Mouse (Mus musculus) CH12.LX (cell line): ENCODE data around the gene Synpo2l. TPM values are rescaled to one million over a fixed set of nuclear protein-coding genes. Genes with fewer than 3 reads are reported as not detected.
A peak's percentile ranks its signal among the peaks of the same experiment; 100 is the strongest.

Experiments used
- DNase-seq: peaks from one replicate; pipeline ENCODE4 v3.0.0-alpha.2; 2013; ENCODE audit errors: extremely low read depth
- H3K27ac ChIP-seq: 2 replicates; pipeline ENCODE4 v1.5.1; 2012; ENCODE audit warnings: low read depth, mild to moderate bottlenecking, control low read depth, moderate library complexity; ENCODE audit not compliant: insufficient read depth
- H3K27me3 ChIP-seq: replicated peaks from 2 replicates; pipeline ENCODE3; 2012; ENCODE audit warnings: inconsistent platforms
- H3K36me3 ChIP-seq, 2 experiments: replicated peaks in 1 of 2; 2 replicates each; pipeline versions ENCODE3 to v1.6.1; 2012; ENCODE audit warnings: inconsistent platforms in 1 of 2, low read length in 1 of 2, mild to moderate bottlenecking in 1 of 2, mixed read lengths in 1 of 2, moderate library complexity in 1 of 2; ENCODE audit not compliant: control insufficient read depth in 1 of 2, insufficient read depth in 1 of 2
- H3K4me1 ChIP-seq, 2 experiments: 2 replicates each; pipeline ENCODE4 v1.6.1; 2012; ENCODE audit warnings: inconsistent platforms in 1 of 2, moderate library complexity in 1 of 2; ENCODE audit not compliant: insufficient read depth in 2 of 2, control insufficient read depth in 1 of 2
- H3K4me2 ChIP-seq: 2 replicates; pipeline ENCODE4 v1.6.1; 2012; ENCODE audit warnings: low read depth, mild to moderate bottlenecking, control low read depth; ENCODE audit not compliant: poor library complexity, insufficient read depth, severe bottlenecking
- H3K4me3 ChIP-seq, 3 experiments: fragments of 150-350 bp in 1 of 3; sonication (generic) in 1 of 3; replicated peaks in 1 of 3; 2 replicates each; pipeline versions ENCODE3 to v1.5.1; 2011 to 2012; ENCODE audit warnings: low read depth in 2 of 3, low read length in 2 of 3, mild to moderate bottlenecking in 2 of 3, moderate library complexity in 2 of 3, control low read depth in 1 of 3, improper control_type of control experiment in 1 of 3, inconsistent platforms in 1 of 3, mixed read lengths in 1 of 3; ENCODE audit not compliant: poor library complexity in 1 of 3
- H3K79me2 ChIP-seq: replicated peaks from 2 replicates; pipeline ENCODE4 v1.6.1; 2012; ENCODE audit warnings: mild to moderate bottlenecking, moderate library complexity; ENCODE audit not compliant: control insufficient read depth, poor library complexity, insufficient read depth, severe bottlenecking; ENCODE audit errors: extremely low read depth
- H3K9ac ChIP-seq: 2 replicates; pipeline ENCODE4 v1.6.1; 2012; ENCODE audit warnings: low read depth, mild to moderate bottlenecking, control low read depth, moderate library complexity; ENCODE audit not compliant: insufficient read depth
- H3K9me3 ChIP-seq: replicated peaks from 2 replicates; pipeline ENCODE3; 2012; ENCODE audit warnings: low read length, inconsistent platforms, mixed read lengths
- CHD1 ChIP-seq: IDR thresholded peaks from 2 replicates; pipeline ENCODE4 v1.6.1; 2012; ENCODE audit warnings: low read depth, low read length, improper control_type of control experiment, inconsistent platforms
- CHD2 ChIP-seq: IDR thresholded peaks from 2 replicates; pipeline ENCODE4 v1.6.1; 2011; ENCODE audit warnings: low read length, improper control_type of control experiment
- CTCF ChIP-seq, 2 experiments: IDR thresholded peaks in 1 of 2; conservative IDR thresholded peaks in 1 of 2; 2 replicates each; pipeline ENCODE4 v1.5.1; 2011 to 2012; ENCODE audit warnings: low read depth in 2 of 2, low read length in 2 of 2, improper control_type of control experiment in 1 of 2, inconsistent platforms in 1 of 2, mild to moderate bottlenecking in 1 of 2, moderate library complexity in 1 of 2
- ELF1 ChIP-seq: IDR thresholded peaks from 2 replicates; pipeline ENCODE4 v1.6.1; 2014; ENCODE audit warnings: low read depth, mild to moderate bottlenecking, inconsistent platforms, low read length, improper control_type of control experiment
- EP300 ChIP-seq: IDR thresholded peaks from 2 replicates; pipeline ENCODE4 v1.6.1; 2011; ENCODE audit warnings: low read length, improper control_type of control experiment
- IRF4 ChIP-seq: IDR thresholded peaks from 2 replicates; pipeline ENCODE4 v1.6.1; 2014; ENCODE audit warnings: low read depth, mild to moderate bottlenecking, inconsistent platforms, low read length, improper control_type of control experiment
- JUND ChIP-seq: conservative IDR thresholded peaks from 2 replicates; pipeline ENCODE4 v1.6.1; 2011; ENCODE audit warnings: low read depth, low read length, improper control_type of control experiment
- MAFK ChIP-seq: IDR thresholded peaks from 2 replicates; pipeline ENCODE4 v1.6.1; 2011; ENCODE audit warnings: low read length, improper control_type of control experiment; ENCODE audit not compliant: insufficient replicate concordance
- MAX ChIP-seq: IDR thresholded peaks from 2 replicates; pipeline ENCODE4 v1.6.1; 2011; ENCODE audit warnings: low read length, improper control_type of control experiment
- MXI1 ChIP-seq: IDR thresholded peaks from 2 replicates; pipeline ENCODE4 v1.6.1; 2011; ENCODE audit warnings: mild to moderate bottlenecking, low read depth, low read length, improper control_type of control experiment
- MYC ChIP-seq: IDR thresholded peaks from 2 replicates; pipeline ENCODE4 v1.6.1; 2011; ENCODE audit warnings: low read depth, mild to moderate bottlenecking, improper control_type of control experiment, low read length
- NELFE ChIP-seq: IDR thresholded peaks from 2 replicates; pipeline ENCODE4 v1.6.1; 2011; ENCODE audit warnings: low read depth, low read length, improper control_type of control experiment
- NRF1 ChIP-seq: IDR thresholded peaks from 2 replicates; pipeline ENCODE4 v1.6.1; 2014; ENCODE audit warnings: low read depth, mild to moderate bottlenecking, inconsistent platforms, low read length, improper control_type of control experiment, moderate library complexity
- POLR2A ChIP-seq: IDR thresholded peaks from 2 replicates; pipeline ENCODE4 v1.6.1; 2011; ENCODE audit warnings: low read depth, mild to moderate bottlenecking, improper control_type of control experiment, low read length
- RAD21 ChIP-seq: IDR thresholded peaks from 2 replicates; pipeline ENCODE4 v1.6.1; 2011; ENCODE audit warnings: low read depth, mild to moderate bottlenecking, low read length, improper control_type of control experiment, moderate library complexity
- SIN3A ChIP-seq: IDR thresholded peaks from 2 replicates; pipeline ENCODE4 v1.6.1; 2012; ENCODE audit warnings: low read length, improper control_type of control experiment, inconsistent platforms
- SMC3 ChIP-seq: IDR thresholded peaks from 2 replicates; pipeline ENCODE4 v1.6.1; 2011; ENCODE audit warnings: low read depth, low read length, improper control_type of control experiment
- TBP ChIP-seq: conservative IDR thresholded peaks from 2 replicates; pipeline ENCODE4 v1.6.1; 2011; ENCODE audit warnings: low read depth, low read length, improper control_type of control experiment
- TCF12 ChIP-seq: IDR thresholded peaks from 2 replicates; pipeline ENCODE4 v1.6.1; 2014; ENCODE audit warnings: low read depth, mild to moderate bottlenecking, inconsistent platforms, low read length, improper control_type of control experiment
- USF1 ChIP-seq: IDR thresholded peaks from 2 replicates; pipeline ENCODE4 v1.6.1; 2014; ENCODE audit warnings: low read depth, mild to moderate bottlenecking, inconsistent platforms, low read length, improper control_type of control experiment
- ZC3H11A ChIP-seq: IDR thresholded peaks from 2 replicates; pipeline ENCODE4 v1.6.1; 2012; ENCODE audit warnings: low read depth, mild to moderate bottlenecking, inconsistent platforms, low read length, improper control_type of control experiment
- ZKSCAN1 ChIP-seq: IDR thresholded peaks from 2 replicates; pipeline ENCODE4 v1.6.1; 2012; ENCODE audit warnings: low read depth, inconsistent platforms, low read length, improper control_type of control experiment, borderline replicate concordance
- ZMIZ1 ChIP-seq: IDR thresholded peaks from 2 replicates; pipeline ENCODE4 v1.6.1; 2012; ENCODE audit warnings: low read depth, mild to moderate bottlenecking, inconsistent platforms, low read length, improper control_type of control experiment
- dilution Hi-C: fragments of 300-500 bp; cut with MboI; formaldehyde crosslinking; loops from 2 replicates; pipeline ENCODE4 v1.14.3; 2020; ENCODE audit warnings: low sequenced_read_pairs; ENCODE audit not compliant: extremely low pct_unique_long_range_greater_than_20kb, extremely low pct_ligation_motif_present
- in situ Hi-C: fragments of 300-500 bp; cut with MboI; formaldehyde crosslinking; loops from 3 replicates; pipeline ENCODE4 v1.14.3; 2019; ENCODE audit warnings: low sequenced_read_pairs, low pct_ligation_motif_present, low pct_unique_long_range_greater_than_20kb, mixed read lengths
- polyA plus RNA-seq: library from polyadenylated mRNA; unstranded; fragments of >175 nt; gene quantifications from 2 replicates; pipeline ENCODE4 v1.2.1, GENCODE M21; 2012; ENCODE audit warnings: low read depth; ENCODE audit not compliant: insufficient read length
- total RNA-seq, 2 experiments: library from RNA; depleted of rRNA; stranded (reverse); fragments of 300-350 nt in 1 of 2; fragments of >200 nt in 1 of 2; gene quantifications; 2 replicates each; pipeline ENCODE4 v1.2.3; 2012 to 2014

Gene Synpo2l
- total and polyA plus RNA-seq, 3 experiments = 0.04 to 0.13 TPM; not detected in 1

DNA sequence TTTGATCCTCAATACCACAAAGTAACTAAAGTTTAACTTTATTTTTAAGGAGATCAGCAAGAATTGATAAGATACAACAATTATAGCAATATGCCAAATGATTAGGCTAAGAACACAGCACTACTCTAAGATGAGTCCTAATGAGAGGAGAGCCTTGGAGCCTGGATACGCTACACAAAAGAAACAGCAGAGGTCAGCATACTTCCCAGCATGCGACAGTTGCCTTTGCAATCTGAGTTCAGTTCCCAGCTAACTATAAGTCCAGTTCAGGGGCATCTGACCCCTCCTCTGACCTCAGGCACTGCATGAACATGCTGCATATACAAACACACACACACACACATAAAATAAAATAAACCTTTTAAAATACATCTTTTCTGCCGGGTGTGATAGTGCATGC, 22.6 kb downstream of the Synpo2l start:
- no peak overlapping the region for H3K4me3 ChIP-seq
- H3K4me2 ChIP-seq = no peak overlapping the region
- DNase-seq = no peak
- in situ Hi-C loops = no loop called here
- no peaks in the 10 kb centered on the region; the same call in 1 of the 2 replicates for H3K79me2 ChIP-seq
- H3K9me3 ChIP-seq = no peaks in the 10 kb centered on the region
- H3K36me3 ChIP-seq = peaks cover 0 to 5% of the 10 kb centered on the region in 2 experiments
- no peak overlapping the region for H3K27ac ChIP-seq
- no peak overlapping the region for H3K9ac ChIP-seq
- dilution Hi-C loops = no loop called here
- H3K27me3 ChIP-seq = no peaks in the 10 kb centered on the region
- TF ChIP-seq NRF1 (no peak), CTCF (conservative IDR thresholded peaks at IDR 0.05 in 1 of 2, IDR thresholded peaks at IDR 0.05 in 1 of 2; ENCODE audit: low read depth in 2 of 2, low read length in 2 of 2) (peak in 1 of 2 experiments; percentile 65; a peak in 2 of 4 replicates), RAD21 (peak; percentile 49), SMC3 (peak; percentile 58), ZC3H11A (no peak)
- peaks cover 0 to 9% of the 10 kb centered on the region in 2 experiments; a peak in 2 of 4 replicates for H3K4me1 ChIP-seq

DNA sequence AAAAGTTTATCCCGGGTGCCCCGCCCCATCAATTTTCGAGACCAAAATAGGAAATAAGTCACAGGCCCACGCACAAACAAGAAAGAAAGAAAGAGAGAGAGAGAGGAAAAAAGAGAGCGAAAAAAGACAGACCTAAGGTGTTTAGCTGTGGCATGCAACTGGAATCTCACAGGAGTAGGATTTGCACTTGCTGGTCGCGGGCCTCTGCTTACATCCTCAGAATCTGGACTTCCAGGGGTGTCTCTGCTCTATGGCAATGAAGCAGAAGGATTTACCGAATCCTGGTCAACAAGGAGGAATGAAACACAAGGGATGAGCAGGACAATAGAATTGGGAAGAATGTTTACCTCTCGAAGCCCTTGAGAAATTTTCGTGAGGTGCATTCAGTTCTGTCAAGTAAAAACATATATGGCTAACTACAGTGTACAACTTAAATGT, 26.7 kb downstream of the Synpo2l start:
- H3K4me1 ChIP-seq = peaks cover 0 to 19% of the 10 kb centered on the region in 2 experiments; a peak in 2 of 4 replicates
- peak overlapping the region; percentile 93 for H3K9ac ChIP-seq
- peak overlapping the region; percentile 80 to 92 (median 88) for H3K4me3 ChIP-seq
- no peaks in the 10 kb centered on the region for H3K9me3 ChIP-seq
- peaks cover 3% of the 10 kb centered on the region for H3K79me2 ChIP-seq
- H3K27me3 ChIP-seq = no peaks in the 10 kb centered on the region
- DNase-seq = no peak
- peaks cover 0 to 5% of the 10 kb centered on the region in 2 experiments for H3K36me3 ChIP-seq
- no peak overlapping the region for H3K27ac ChIP-seq
- in situ Hi-C loops = no loop called here
- dilution Hi-C loops = no loop called here
- peak; percentile 77; the same call in 1 of the 2 replicates for TF ChIP-seq CHD1
- TF ChIP-seq TBP = no peak
- H3K4me2 ChIP-seq = peak overlapping the region; percentile 90

- H3K9me3 ChIP-seq = no peaks in the 10 kb centered on the region
- peak within 1 kb of the TSS; percentile 93 for H3K9ac ChIP-seq
- H3K4me2 ChIP-seq = peak within 1 kb of the TSS; percentile 90
- dilution Hi-C loops (no loop called here), in situ Hi-C loops (no loop called here)
- H3K27ac ChIP-seq = peak within 1 kb of the TSS; percentile 72
- H3K27me3 ChIP-seq = no peaks in the 10 kb centered on the region
- peak; percentile 99 for DNase-seq
- H3K36me3 ChIP-seq = peaks cover 0 to 5% of the 10 kb centered on the region in 2 experiments
- peaks cover 0 to 19% of the 10 kb centered on the region in 2 experiments; a peak in 2 of 4 replicates for H3K4me1 ChIP-seq
- peaks cover 3% of the 10 kb centered on the region for H3K79me2 ChIP-seq
- H3K4me3 ChIP-seq = peak within 1 kb of the TSS; percentile 80 to 92 (median 88)
- TF ChIP-seq POLR2A (peak; percentile 91), CHD2 (peak; percentile 99), MXI1 (peak; percentile 99), NRF1 (peak; percentile 19; the same call in 1 of the 2 replicates), MYC (peak; percentile 52; the same call in 1 of the 2 replicates), MAFK (no peak), TCF12 (peak; percentile 87), ZKSCAN1 (no peak), USF1 (no peak), EP300 (no peak), ZC3H11A (no peak), RAD21 (no peak), ZMIZ1 (0 out of 2 replicates have a peak, but pooled peaks have one; percentile 74), JUND (no peak), SMC3 (no peak), TBP (peak; percentile 59; the same call in 1 of the 2 replicates), NELFE (peak; percentile 73), MAX (peak; percentile 72), IRF4 (0 out of 2 replicates have a peak, but pooled peaks have one; percentile 5), ELF1 (peak; percentile 62; the same call in 1 of the 2 replicates), SIN3A (peak; percentile 63; the same call in 1 of the 2 replicates)
These were observed 27.3 kb downstream of the Synpo2l start, which contains the start of gene Usp54 for GRCm38 (mm10) chr14:20640644-20641437. Gene Usp54 (minus strand): TSS chr14:20641063.
